Mouse (Mus musculus): ENCODE measurements around the gene Slc36a2. TPM values are rescaled to one million over a fixed set of nuclear protein-coding genes. Genes with fewer than 3 reads are reported as not detected.

Slc36a2 gene
- polyA plus RNA-seq, 1 experiment from 2014 or later, result 1.1 TPM

DNA sequence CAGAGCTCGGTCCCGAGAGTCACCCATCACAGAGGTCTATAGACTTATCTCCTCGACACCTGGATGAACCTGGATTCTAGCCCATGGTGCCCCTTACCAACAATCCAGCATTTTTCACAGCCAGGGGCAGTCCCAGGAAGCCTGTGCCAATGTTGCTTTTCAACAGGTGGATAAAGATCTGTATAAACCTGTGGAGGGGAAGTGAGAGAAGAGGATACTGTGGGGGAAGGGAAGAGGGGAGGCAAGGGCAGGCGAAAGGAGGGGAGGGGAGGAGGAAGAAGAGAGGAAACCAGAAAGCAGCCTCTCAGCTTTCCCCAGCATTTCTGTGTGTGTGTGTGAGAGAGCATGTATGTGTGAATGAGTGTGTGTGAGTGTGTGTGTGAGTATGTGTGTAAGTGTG is 36.4 kb downstream of the Slc36a2 start:
- H3K36me3 ChIP-seq (ENCODE audit: insufficient read depth), result no peaks in the 10 kb centered on the region

DNA sequence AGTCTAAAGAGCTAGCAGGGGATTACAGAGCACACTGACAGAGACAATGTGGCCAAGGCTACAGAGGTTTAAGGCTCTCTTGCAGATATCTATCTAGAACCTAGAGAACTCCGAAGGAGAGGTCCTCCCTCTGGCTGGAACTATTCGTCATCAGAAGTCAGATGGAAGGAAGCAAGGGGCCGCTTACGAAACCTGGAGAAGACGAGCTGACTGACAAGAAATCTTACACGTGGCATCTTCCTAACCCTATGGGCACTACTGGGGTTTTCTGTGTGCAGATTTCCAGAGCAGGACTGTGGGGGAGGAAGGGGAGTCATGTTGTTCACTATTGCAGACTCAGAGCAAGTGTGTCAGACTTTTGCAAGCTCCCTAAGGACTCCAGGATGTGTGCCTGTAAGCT is 37.5 kb downstream of the Slc36a2 start:
- H3K27ac ChIP-seq (ENCODE audit: low read depth), result no peak overlapping the region
- no peaks in the 10 kb centered on the region for H3K27me3 ChIP-seq (ENCODE audit: insufficient read depth, low read length)
- no peaks in the 10 kb centered on the region for H3K4me1 ChIP-seq (ENCODE audit: insufficient read depth)
- peaks cover 3% of the 10 kb centered on the region; the same call in 1 of the 2 replicates for H3K9me3 ChIP-seq (ENCODE audit: low read depth, low read length)
- no peak for DNase-seq
- no peak overlapping the region for H3K9ac ChIP-seq
- no peak for ATAC-seq (ENCODE audit: insufficient read depth)
- H3K4me2 ChIP-seq, result no peak overlapping the region
- no peaks in the 10 kb centered on the region for H3K36me3 ChIP-seq (ENCODE audit: insufficient read depth)
- WGBS, result 58% methylated on average over 6 of the region's 6 CpGs
- TF ChIP-seq CTCF (IDR thresholded peaks at IDR 0.05; ENCODE audit: low read depth), result no peak
- H3K4me3 ChIP-seq (ENCODE audit: low read depth, low read length), result no peak overlapping the region

More for the DNA sequence above, 36.4 kb downstream of the Slc36a2 start:
- Histone ChIP-seq H3K27me3 (ENCODE audit: insufficient read depth, low read length) (no peaks in the 10 kb centered on the region), H3K4me1 (ENCODE audit: insufficient read depth) (no peaks in the 10 kb centered on the region), H3K9ac (no peak overlapping the region), H3K4me2 (no peak overlapping the region), H3K27ac (ENCODE audit: low read depth) (no peak overlapping the region), H3K4me3 (ENCODE audit: low read depth, low read length) (no peak overlapping the region), H3K9me3 (ENCODE audit: low read depth, low read length) (peaks cover 3% of the 10 kb centered on the region; the same call in 1 of the 2 replicates)
- DNase-seq (no peak), ATAC-seq (ENCODE audit: insufficient read depth) (no peak)
- WGBS, result 77% methylated on average over 4 of the region's 4 CpGs
- no peak for TF ChIP-seq CTCF (IDR thresholded peaks at IDR 0.05; ENCODE audit: low read depth)

DNA sequence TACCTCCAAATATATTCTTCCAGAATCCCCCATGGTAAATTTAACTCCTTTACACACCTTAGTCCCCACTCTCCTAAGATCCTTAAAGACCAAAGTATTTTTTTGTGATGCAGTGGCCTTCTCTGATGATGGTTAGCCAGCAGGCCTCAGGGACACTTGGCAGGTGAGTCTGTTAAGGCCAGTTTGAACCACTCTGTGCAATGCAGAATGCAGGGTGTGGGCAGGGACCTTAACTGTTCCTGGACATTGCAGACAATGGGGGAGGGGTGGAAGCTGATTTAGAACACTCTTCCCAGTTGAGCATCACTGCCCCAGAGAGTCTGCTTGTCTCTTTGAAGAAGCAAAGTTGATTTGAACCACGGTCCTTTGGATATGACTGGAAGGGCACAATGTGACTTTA is 38.0 kb downstream of the Slc36a2 start:
- no peak overlapping the region for H3K4me3 ChIP-seq (ENCODE audit: low read depth, low read length)
- H3K36me3 ChIP-seq (ENCODE audit: insufficient read depth), result no peaks in the 10 kb centered on the region
- no peak overlapping the region for H3K4me2 ChIP-seq
- DNase-seq, result no peak
- no peak for TF ChIP-seq CTCF (IDR thresholded peaks at IDR 0.05; ENCODE audit: low read depth)
- H3K27ac ChIP-seq (ENCODE audit: low read depth), result no peak overlapping the region
- H3K9ac ChIP-seq, result no peak overlapping the region
- no peaks in the 10 kb centered on the region for H3K27me3 ChIP-seq (ENCODE audit: insufficient read depth, low read length)
- no peaks in the 10 kb centered on the region for H3K4me1 ChIP-seq (ENCODE audit: insufficient read depth)
- WGBS, result 84% methylated on average over 1 of the region's 1 CpGs
- no peak for ATAC-seq (ENCODE audit: insufficient read depth)
- H3K9me3 ChIP-seq (ENCODE audit: low read depth, low read length), result peaks cover 3% of the 10 kb centered on the region; the same call in 1 of the 2 replicates

DNA sequence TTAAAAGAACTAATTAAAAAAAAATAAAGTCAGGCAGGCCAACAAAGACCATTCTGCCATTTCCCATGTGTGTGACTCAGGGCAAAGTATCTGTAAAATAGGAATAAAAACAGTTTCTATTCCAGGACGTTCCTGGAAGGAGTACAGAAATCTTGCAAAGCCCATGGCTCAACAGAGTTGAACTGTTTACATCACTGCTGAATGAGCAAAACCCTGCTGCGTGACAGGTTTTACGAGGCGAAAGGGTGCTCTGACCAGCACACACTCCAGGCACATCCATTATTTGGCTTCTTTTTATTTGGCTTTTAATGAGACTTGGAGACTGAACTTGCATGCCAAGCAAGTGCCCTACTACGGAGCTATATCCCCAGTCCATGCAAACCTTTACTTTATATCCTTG is 40.9 kb downstream of the Slc36a2 start:
- no peaks in the 10 kb centered on the region for H3K27me3 ChIP-seq (ENCODE audit: insufficient read depth, low read length)
- no peaks in the 10 kb centered on the region for H3K36me3 ChIP-seq (ENCODE audit: insufficient read depth)
- no peak for TF ChIP-seq CTCF (IDR thresholded peaks at IDR 0.05; ENCODE audit: low read depth)
- no peak overlapping the region for H3K27ac ChIP-seq (ENCODE audit: low read depth)
- H3K4me2 ChIP-seq, result no peak overlapping the region
- 52% methylated on average over 5 of the region's 5 CpGs for WGBS
- DNase-seq, result no peak
- H3K9me3 ChIP-seq (ENCODE audit: low read depth, low read length), result peaks cover 3% of the 10 kb centered on the region; the same call in 1 of the 2 replicates
- ATAC-seq (ENCODE audit: insufficient read depth), result no peak
- H3K4me3 ChIP-seq (ENCODE audit: low read depth, low read length), result no peak overlapping the region
- no peak overlapping the region for H3K9ac ChIP-seq
- H3K4me1 ChIP-seq (ENCODE audit: insufficient read depth), result no peaks in the 10 kb centered on the region

DNA sequence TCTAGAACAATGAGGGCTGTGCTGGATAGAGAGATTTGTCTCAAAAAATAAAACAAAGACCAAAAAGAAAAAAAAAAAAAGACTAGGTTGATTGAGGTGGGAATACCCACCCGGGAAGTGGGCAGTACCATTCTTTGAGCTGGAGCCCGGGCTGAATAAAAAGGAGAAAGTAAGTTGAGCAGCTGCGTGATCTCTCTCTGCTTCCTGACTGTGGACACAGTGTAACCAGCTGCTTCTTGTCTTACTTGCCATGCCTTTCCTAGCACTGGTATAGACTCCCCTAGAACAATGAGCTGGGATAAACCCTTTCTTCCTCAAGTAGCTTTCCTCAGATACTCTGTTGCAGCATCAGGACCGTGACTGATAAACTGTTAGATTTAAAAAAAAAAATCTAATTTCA is 43.4 kb downstream of the Slc36a2 start:
- Histone ChIP-seq H3K4me2 (no peak overlapping the region), H3K36me3 (ENCODE audit: insufficient read depth) (no peaks in the 10 kb centered on the region), H3K4me3 (ENCODE audit: low read depth, low read length) (no peak overlapping the region), H3K27ac (ENCODE audit: low read depth) (no peak overlapping the region), H3K9ac (no peak overlapping the region), H3K27me3 (ENCODE audit: insufficient read depth, low read length) (no peaks in the 10 kb centered on the region), H3K9me3 (ENCODE audit: low read depth, low read length) (peaks cover 3% of the 10 kb centered on the region; the same call in 1 of the 2 replicates), H3K4me1 (ENCODE audit: insufficient read depth) (no peaks in the 10 kb centered on the region)
- no peak for TF ChIP-seq CTCF (IDR thresholded peaks at IDR 0.05; ENCODE audit: low read depth)
- ATAC-seq (ENCODE audit: insufficient read depth) (no peak), DNase-seq (no peak)
- 59% methylated on average over 4 of the region's 4 CpGs for WGBS

DNA sequence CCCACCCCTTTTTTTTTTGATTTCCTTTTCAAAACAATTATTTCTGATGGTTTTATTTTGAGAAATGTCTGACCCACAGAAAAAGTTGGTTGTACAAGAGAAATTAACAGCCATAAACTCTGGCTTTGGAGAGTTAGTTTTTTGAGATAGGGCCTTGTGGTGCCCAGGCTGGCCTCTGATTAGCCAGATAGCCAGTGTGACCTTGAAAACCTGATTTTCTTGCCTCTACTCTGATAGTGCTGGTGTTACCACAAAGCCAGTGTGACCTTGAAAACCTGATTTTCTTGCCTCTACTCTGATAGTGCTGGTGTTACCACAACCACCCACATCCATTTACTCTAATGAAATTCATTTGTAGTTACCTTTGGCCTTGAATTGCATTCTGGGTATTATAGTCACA is 47.2 kb downstream of the Slc36a2 start:
- ATAC-seq (ENCODE audit: insufficient read depth), result no peak
- no peak overlapping the region for H3K4me2 ChIP-seq

DNA sequence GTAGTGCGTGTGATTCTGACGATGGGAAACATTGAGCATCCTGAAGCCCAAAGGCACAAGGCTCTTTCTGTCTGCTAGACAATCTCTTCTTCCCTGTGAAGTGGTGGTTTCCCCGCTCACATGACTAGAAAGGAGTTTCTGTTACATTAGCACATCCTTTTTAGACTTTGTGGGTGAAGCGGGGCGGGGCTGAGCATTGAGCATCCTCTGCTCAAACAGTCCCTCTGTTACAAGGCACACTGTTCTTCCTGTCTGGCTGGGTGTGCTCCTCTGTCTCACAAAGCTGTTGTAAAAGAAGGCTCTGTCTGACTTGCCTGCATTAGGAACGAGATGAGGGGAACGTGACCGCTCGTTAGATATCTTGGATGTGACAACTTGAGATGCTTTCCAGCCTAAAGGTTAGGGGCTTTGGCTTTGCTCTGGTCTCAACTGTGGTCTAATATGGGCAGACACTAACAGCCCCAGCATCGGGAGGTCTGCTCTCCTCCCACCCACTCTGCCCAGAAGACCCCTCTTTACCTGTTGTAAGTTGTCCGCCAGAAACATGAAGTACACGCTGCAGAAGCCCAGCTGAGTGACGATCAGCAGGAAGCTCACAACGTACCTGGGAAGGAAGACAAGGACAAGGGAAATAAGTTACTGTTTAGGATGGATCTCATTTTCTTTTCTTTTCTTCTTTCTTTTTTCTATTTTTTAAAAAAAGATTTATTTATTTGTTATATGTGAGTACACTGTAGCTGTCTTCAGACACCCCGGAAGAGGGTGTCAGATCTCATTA is 47.9 kb downstream of the Slc36a2 start:
- no peaks in the 10 kb centered on the region for H3K27me3 ChIP-seq (ENCODE audit: insufficient read depth, low read length)
- no peak overlapping the region for H3K27ac ChIP-seq (ENCODE audit: low read depth)
- WGBS, result 77% methylated on average over 15 of the region's 15 CpGs
- H3K4me1 ChIP-seq (ENCODE audit: insufficient read depth), result no peaks in the 10 kb centered on the region
- ATAC-seq (ENCODE audit: insufficient read depth) (no peak), DNase-seq (no peak)
- no peaks in the 10 kb centered on the region for H3K36me3 ChIP-seq (ENCODE audit: insufficient read depth)
- no peak overlapping the region for H3K4me2 ChIP-seq
- H3K4me3 ChIP-seq (ENCODE audit: low read depth, low read length), result no peak overlapping the region
- H3K9ac ChIP-seq, result no peak overlapping the region
- TF ChIP-seq CTCF (IDR thresholded peaks at IDR 0.05; ENCODE audit: low read depth), result no peak
- H3K9me3 ChIP-seq (ENCODE audit: low read depth, low read length), result no peaks in the 10 kb centered on the region

More for the DNA sequence above, 47.2 kb downstream of the Slc36a2 start:
- Histone ChIP-seq H3K4me1 (ENCODE audit: insufficient read depth) (no peaks in the 10 kb centered on the region), H3K36me3 (ENCODE audit: insufficient read depth) (no peaks in the 10 kb centered on the region), H3K9me3 (ENCODE audit: low read depth, low read length) (no peaks in the 10 kb centered on the region), H3K9ac (no peak overlapping the region), H3K27me3 (ENCODE audit: insufficient read depth, low read length) (no peaks in the 10 kb centered on the region), H3K4me3 (ENCODE audit: low read depth, low read length) (no peak overlapping the region), H3K27ac (ENCODE audit: low read depth) (no peak overlapping the region)
- DNase-seq, result no peak
- TF ChIP-seq CTCF (IDR thresholded peaks at IDR 0.05; ENCODE audit: low read depth), result no peak

All from lung, embryonic 14.5 days (tissue).